Mouse (Mus musculus) thymus, adult 18-20 months (tissue): ENCODE data around the gene Nfatc3.
"Not testable (repeated sequence)": the region's sequence is repeated elsewhere in the genome, so short reads cannot be mapped to it uniquely, and the experiment has no call there.

Source experiments
- DNase-seq, 2 experiments: peaks; one replicate each; pipeline ENCODE4 v3.0.0; 2022; ENCODE audit warnings: mixed read lengths in 2 of 2

Nfatc3 gene

GRCm38 (mm10) chr8:106058731-106059612, at the start of gene Nfatc3:
TSS of gene Nfatc3 (plus strand) at chr8:106058840.
- DNase-seq, result peak; percentile 97 to 98

- peak; percentile 77 to 83 for DNase-seq
Observed at GRCm38 (mm10) chr8:106010748-106011642, 47.6 kb upstream of the Nfatc3 start.

- no peak for DNase-seq
Observed at GRCm38 (mm10) chr8:106011643-106011986, 47.0 kb upstream of the Nfatc3 start, which contains the start of gene Ddx28. TSS of gene Ddx28 (minus strand) at chr8:106011882.

- DNase-seq, result not testable (repeated sequence)
Observed at GRCm38 (mm10) chr8:106012203-106012602, 46.4 kb upstream of the Nfatc3 start.

GRCm38 (mm10) chr8:106016284-106016683, 42.4 kb upstream of the Nfatc3 start:
- DNase-seq, result no peak

- DNase-seq, result peak; percentile 35 to 68
Observed at GRCm38 (mm10) chr8:106017130-106017529, 41.5 kb upstream of the Nfatc3 start.

GRCm38 (mm10) chr8:106018039-106018438, 40.6 kb upstream of the Nfatc3 start:
- no peak for DNase-seq

- DNase-seq, result peak; percentile 62 to 68
Observed at GRCm38 (mm10) chr8:106022483-106022882, 36.2 kb upstream of the Nfatc3 start.

GRCm38 (mm10) chr8:106038721-106039120, 19.9 kb upstream of the Nfatc3 start:
- no peak for DNase-seq

GRCm38 (mm10) chr8:106039605-106040004, 19.0 kb upstream of the Nfatc3 start:
- DNase-seq, result no peak

- no peak for DNase-seq
Observed at GRCm38 (mm10) chr8:106040218-106040617, 18.4 kb upstream of the Nfatc3 start.

GRCm38 (mm10) chr8:106043055-106043454, 15.6 kb upstream of the Nfatc3 start:
- no peak for DNase-seq

- no peak for DNase-seq
Observed at GRCm38 (mm10) chr8:106044151-106044550, 14.5 kb upstream of the Nfatc3 start.

- DNase-seq, result no peak
Observed at GRCm38 (mm10) chr8:106046872-106047559, 11.6 kb upstream of the Nfatc3 start.

- DNase-seq, result no peak
Observed at GRCm38 (mm10) chr8:106047854-106048630, 10.6 kb upstream of the Nfatc3 start.

GRCm38 (mm10) chr8:106049840-106050239, 8.8 kb upstream of the Nfatc3 start:
- DNase-seq, result no peak

- DNase-seq, result no peak
Observed at GRCm38 (mm10) chr8:106051068-106051467, 7.6 kb upstream of the Nfatc3 start.

- peak in 1 of 2 experiments; percentile 59 for DNase-seq
Observed at GRCm38 (mm10) chr8:106052510-106053089, 6.0 kb upstream of the Nfatc3 start.

GRCm38 (mm10) chr8:106054190-106054811, 4.3 kb upstream of the Nfatc3 start:
- DNase-seq, result peak; percentile 68 to 86

- DNase-seq, result peak; percentile 36 to 56
Observed at GRCm38 (mm10) chr8:106055038-106055437, 3.6 kb upstream of the Nfatc3 start.

- no peak for DNase-seq
Observed at GRCm38 (mm10) chr8:106056455-106056982, 2.1 kb upstream of the Nfatc3 start.
